Mouse (Mus musculus) NIH3T3 (cell line): ENCODE data around the gene Fabp2.
"Not testable (repeated sequence)": the region's sequence is repeated elsewhere in the genome, so short reads cannot be mapped to it uniquely, and the experiment has no call there.

Experiments
- DNase-seq: peaks from one replicate; pipeline ENCODE4 v3.0.0-alpha.2; 2012; ENCODE audit warnings: low read depth

The Fabp2 gene

DNA sequence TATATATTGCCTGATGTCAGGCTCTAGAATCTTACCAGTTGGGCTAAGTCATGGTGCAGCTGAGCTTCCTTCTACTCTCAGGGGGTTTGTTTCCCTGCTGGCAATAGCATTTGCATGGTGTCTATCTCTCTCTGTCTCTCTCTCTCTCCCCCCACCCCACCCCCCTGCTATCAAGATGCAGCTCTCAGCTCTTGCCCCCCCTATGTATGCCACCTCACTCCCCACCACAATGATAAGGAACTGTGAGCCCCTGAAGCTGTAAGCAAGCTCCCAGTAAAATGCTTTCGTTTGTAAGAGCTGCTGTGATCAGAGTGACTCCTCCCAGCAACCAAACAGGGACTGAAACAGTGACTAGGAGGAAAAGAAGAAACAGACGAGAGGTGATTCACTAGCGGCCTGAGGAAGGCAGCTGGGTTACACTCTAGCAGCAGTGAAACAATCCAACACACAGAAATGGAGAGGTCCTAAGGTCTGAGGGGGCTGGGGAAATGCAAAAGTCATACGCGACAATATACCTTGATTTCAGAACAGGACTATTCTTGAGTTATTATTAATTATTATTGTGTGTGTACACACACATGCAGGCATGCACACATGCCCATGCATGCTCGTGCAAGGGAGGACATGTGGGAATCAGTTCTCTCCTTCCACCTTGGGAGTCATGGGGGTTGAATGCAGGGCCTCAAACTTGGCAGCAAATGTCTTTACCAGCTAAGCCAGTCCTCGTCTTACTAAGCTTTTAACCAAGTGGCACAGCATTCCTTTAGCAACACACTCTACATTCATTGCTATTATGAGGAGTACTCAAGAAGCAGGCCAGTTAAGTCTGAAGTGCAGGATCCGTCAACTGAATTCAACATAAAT is 25.9 kb downstream of the Fabp2 start:
- peak; percentile 54 for DNase-seq

DNA sequence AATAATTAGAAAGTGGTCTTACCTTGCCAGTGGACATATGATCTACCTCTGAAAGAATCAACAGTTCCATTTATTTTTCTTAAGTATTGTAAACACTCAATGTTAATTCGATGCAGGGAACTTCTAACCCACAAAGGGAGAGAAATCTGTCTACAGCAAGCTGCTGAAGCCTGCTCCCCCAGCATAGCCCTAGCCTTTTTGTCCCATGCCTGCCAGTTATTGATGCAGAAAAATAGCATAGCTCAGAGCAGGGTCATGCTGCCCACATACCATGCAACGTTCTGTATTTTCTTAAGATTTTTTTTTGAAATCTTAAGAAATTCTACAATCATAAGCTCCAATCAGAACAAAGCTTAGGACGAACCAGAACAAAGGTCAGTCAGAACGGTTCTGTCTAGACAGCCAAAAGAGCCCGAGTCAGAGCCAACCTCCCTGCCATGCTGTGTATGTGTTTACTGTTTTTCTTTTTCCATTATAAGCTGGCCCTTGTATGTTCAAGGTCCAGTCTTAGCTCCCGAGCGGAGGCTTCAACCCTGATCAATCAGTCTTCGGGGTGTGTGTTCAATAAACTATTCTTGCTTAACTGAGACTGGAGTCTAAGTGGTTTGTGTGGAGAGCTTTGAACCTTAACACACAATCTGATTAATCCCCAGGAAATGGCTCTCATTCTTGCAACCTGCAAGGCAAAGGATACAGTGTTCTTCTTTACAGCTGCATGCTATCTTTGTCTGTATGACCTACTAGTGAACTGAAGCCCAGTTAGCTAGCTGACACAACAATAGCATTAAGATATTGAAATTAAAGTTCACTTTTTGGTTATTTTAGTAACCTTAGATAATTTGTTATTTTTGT is 27.0 kb downstream of the Fabp2 start:
- DNase-seq = no peak

DNA sequence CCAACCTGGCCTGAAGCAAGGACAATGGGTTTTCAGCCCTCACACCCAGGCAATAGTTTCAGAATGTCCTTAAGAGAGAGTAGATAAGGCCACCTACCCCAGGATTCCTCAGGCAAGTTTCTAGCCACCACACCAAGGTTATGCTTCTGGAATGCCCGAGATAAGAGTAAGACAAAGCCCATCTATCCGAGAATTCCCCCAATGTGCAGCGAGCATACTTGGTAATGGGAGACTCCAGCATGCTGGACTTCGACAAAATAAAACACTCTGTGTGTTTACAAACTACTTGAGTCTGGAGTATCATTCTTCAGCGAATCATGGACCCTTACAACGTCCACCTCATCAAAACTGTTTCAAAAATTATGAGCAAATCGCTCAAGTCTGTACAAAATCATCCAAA is 28.3 kb downstream of the Fabp2 start:
- DNase-seq = no peak

- peak; percentile 98 for DNase-seq
Observed at GRCm38 (mm10) chr3:122924009-122924914, 29.4 kb downstream of the Fabp2 start, which contains the start of gene 1810037I17Rik. Gene 1810037I17Rik (plus strand): TSS chr3:122924203.

DNA sequence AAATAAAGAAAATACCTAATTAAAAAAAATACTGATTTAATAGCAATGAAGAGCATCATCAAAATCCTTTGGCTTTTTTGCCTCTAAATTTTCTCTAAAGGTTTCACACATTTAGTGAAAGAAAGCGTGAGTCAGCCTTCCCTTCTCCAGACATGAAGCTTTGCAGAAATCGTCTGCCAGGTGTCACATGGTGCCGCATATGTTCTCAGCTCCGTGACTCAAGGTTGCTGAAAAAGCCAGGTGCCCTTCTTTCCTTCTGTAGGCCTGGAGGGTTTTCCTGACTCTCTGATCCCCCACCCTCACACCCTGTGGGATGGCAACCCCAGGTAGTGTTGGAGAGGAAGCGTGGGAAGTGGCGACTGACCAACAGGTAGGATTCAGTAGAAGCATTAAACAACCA is 34.9 kb downstream of the Fabp2 start:
- DNase-seq = no peak

- no peak for DNase-seq
Observed at GRCm38 (mm10) chr3:122932466-122932865, 37.6 kb downstream of the Fabp2 start.

DNA sequence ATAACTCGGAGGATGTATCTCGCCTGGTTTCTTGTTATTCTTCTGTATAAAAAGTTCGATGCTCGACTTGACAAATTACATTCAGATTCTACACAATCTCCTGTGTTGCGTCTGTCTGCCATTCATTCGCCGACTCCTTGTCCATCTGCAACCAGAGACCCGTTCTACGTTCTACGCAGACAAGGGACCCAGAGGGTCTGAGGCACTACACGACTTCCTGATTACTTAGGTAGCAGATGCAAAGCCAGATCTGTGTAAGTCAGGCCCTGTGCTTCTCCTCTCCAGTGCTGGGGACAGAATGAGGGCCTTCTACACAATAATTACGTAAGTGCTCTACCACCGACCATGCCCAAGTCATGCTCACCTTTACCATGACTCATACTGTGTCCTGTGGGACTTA is 42.3 kb downstream of the Fabp2 start:
- DNase-seq = not testable (repeated sequence)

DNA sequence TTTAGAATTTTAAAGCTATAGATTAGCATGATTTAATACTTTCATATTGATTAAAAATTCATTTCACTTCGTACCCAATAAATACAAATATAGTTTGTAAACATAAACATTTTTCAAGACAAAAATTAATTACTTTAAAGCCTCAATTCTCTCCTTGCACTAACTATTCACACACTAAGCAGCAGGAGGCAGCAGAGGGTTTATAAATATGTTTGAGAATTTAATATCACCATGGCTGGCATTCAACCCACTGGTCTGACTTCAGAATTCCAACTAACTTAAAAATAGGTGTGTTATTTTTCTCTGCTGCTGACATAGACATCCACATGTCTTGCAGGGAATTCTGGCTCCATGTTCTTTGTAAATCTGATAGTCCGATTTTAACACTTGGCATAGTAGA is 44.3 kb downstream of the Fabp2 start:
- DNase-seq = peak; percentile 90

GRCm38 (mm10) chr3:122943387-122943890 is 48.6 kb downstream of the Fabp2 start:
- peak; percentile 60 for DNase-seq
